Mouse (Mus musculus) lung, embryonic 16.5 days (tissue): Measurements from ENCODE around the gene Gm21981. TPM values are rescaled to one million over a fixed set of nuclear protein-coding genes. Genes with fewer than 3 reads are reported as not detected.
A peak's percentile ranks its signal among the peaks of the same experiment; 100 is the strongest.

Experiments
- ATAC-seq: fragments of 200-750 bp; cut with Nextera tagmentation; 2 replicates; pipeline ENCODE4 v1.8.0; 2017; ENCODE audit warnings: low read depth, mild to moderate bottlenecking, moderate library complexity
- H3K27ac ChIP-seq: fragments of 300-500 bp; sonication (generic); 2 replicates; pipeline ENCODE4 v1.5.1; 2014; ENCODE audit warnings: mild to moderate bottlenecking, control low read depth, low read length
- H3K27me3 ChIP-seq: fragments of 300-500 bp; sonication (generic); 2 replicates; pipeline ENCODE4 v1.6.1; 2014; ENCODE audit warnings: low read depth, low read length, mixed read lengths; ENCODE audit not compliant: control insufficient read depth, insufficient read depth
- H3K36me3 ChIP-seq: fragments of 300-500 bp; sonication (generic); 2 replicates; pipeline ENCODE4 v1.6.1; 2014; ENCODE audit warnings: low read length; ENCODE audit not compliant: control insufficient read depth, insufficient read depth
- H3K4me1 ChIP-seq: fragments of 300-500 bp; sonication (generic); replicated peaks from 2 replicates; pipeline ENCODE4 v1.6.1; 2014; ENCODE audit warnings: low read length, mixed read lengths; ENCODE audit not compliant: control insufficient read depth, insufficient read depth
- H3K4me2 ChIP-seq: fragments of 300-500 bp; sonication (generic); 2 replicates; pipeline ENCODE4 v1.6.1; 2014; ENCODE audit warnings: low read depth, low read length, control low read depth
- H3K4me3 ChIP-seq: fragments of 300-500 bp; sonication (generic); 2 replicates; pipeline ENCODE4 v1.5.1; 2014; ENCODE audit warnings: mild to moderate bottlenecking, low read length, control low read depth
- H3K9ac ChIP-seq: fragments of 300-500 bp; sonication (generic); 2 replicates; pipeline ENCODE4 v1.6.1; 2014; ENCODE audit warnings: low read length, control low read depth
- H3K9me3 ChIP-seq: fragments of 300-500 bp; sonication (generic); 2 replicates; pipeline ENCODE4 v1.6.1; 2016; ENCODE audit warnings: low read length; ENCODE audit not compliant: control insufficient read depth
- WGBS: fragments of 180-500 bp; shearing (Covaris S2); extraction: QIAGEN DNeasy Blood & Tissue Kit; methylation state at CpG from one replicate; pipeline ENCODE4 v1.1.7; 2014; 5-methylcytosine and 5-hydroxymethylcytosine counted together
- polyA plus RNA-seq: library from polyadenylated mRNA; unstranded; fragments of >200 nt; fragmentation: Nextera tagmentation; extraction: Ambion mirVana; gene quantifications from 2 replicates; pipeline ENCODE4 v1.2.1, GENCODE M21; 2015

Gene Gm21981
- polyA plus RNA-seq, 1 experiment from 2014 or later, result 0.41 TPM

GRCm38 (mm10) chr17:47693671-47694441 lies 399 bp downstream of the Gm21981 start:
- H3K4me2 ChIP-seq, result peak overlapping the region; percentile 92
- H3K27me3 ChIP-seq, result no peaks in the 10 kb centered on the region
- peak overlapping the region; percentile 77 for H3K4me3 ChIP-seq
- 38% methylated on average over 13 of the region's 13 CpGs for WGBS
- H3K4me1 ChIP-seq, result peaks cover 15% of the 10 kb centered on the region
- 0 out of 2 replicates have a peak, but pooled peaks cover 3% of the 10 kb centered on the region for H3K36me3 ChIP-seq
- no peaks in the 10 kb centered on the region for H3K9me3 ChIP-seq
- H3K9ac ChIP-seq, result peak overlapping the region; percentile 83
- no peak overlapping the region for H3K27ac ChIP-seq
- no peak; the same call in 1 of the 2 replicates for ATAC-seq

DNA sequence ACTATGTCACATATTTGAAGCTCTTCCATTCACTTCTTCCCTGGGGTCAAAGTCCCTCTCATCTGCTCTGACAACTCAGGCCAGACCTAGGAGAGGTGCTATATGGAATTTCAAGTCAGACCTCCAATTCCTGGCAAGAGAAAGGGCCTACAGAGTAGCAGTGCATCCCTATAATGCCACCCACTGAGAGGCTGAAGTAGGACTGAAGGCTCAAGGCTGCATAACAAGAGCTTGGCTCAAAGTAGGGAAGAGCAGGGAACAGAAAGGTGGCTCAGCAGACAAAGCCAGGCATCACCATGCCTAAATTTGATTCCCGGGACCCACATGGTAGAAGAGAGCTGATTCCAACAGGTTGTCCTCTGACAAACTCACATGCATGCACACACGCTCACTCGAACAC lies 2.6 kb downstream of the Gm21981 start:
- Histone ChIP-seq H3K9me3 (no peaks in the 10 kb centered on the region), H3K4me1 (peaks cover 21% of the 10 kb centered on the region), H3K27me3 (no peaks in the 10 kb centered on the region), H3K9ac (no peak overlapping the region), H3K4me2 (no peak overlapping the region), H3K36me3 (no peaks in the 10 kb centered on the region), H3K4me3 (no peak overlapping the region), H3K27ac (no peak overlapping the region)
- ATAC-seq, result no peak
- WGBS, result 92% methylated on average over 3 of the region's 3 CpGs

DNA sequence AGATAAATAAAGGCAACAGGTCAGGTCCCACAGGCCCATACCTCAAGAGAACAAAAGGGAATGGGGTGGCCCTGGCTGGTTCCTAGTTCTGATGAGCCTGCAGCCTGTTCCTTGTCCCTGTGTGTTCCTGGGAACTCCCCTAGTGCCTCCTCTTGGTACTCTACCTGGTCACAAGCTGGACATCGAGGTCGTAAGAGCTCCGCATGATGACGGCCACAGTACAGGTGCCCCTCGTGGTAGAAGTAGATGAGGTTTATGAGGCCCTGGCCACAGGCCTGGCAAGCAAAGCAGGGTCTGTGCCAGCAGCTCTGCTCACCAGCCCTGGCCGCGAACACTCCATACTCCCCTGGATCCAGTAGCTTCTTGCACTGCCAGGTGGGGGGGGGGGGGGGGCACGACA lies 4.4 kb downstream of the Gm21981 start:
- H3K4me2 ChIP-seq, result no peak overlapping the region; the same call in 1 of the 2 replicates
- no peak overlapping the region for H3K4me3 ChIP-seq
- no peaks in the 10 kb centered on the region for H3K36me3 ChIP-seq
- peaks cover 21% of the 10 kb centered on the region for H3K4me1 ChIP-seq
- H3K27ac ChIP-seq, result no peak overlapping the region
- no peaks in the 10 kb centered on the region for H3K9me3 ChIP-seq
- no peak overlapping the region for H3K9ac ChIP-seq
- ATAC-seq, result no peak
- WGBS, result 82% methylated on average over 7 of the region's 8 CpGs
- no peaks in the 10 kb centered on the region for H3K27me3 ChIP-seq

- H3K9me3 ChIP-seq, result no peaks in the 10 kb centered on the region
- H3K4me1 ChIP-seq, result peaks cover 16% of the 10 kb centered on the region
- H3K4me3 ChIP-seq, result peak within 1 kb of the TSS; percentile 77
- H3K27ac ChIP-seq, result peak within 1 kb of the TSS; percentile 81
- H3K27me3 ChIP-seq, result no peaks in the 10 kb centered on the region
- peak; percentile 82 for ATAC-seq
- WGBS, result 1% methylated on average over 56 of the region's 58 CpGs
- peak within 1 kb of the TSS; percentile 82 for H3K9ac ChIP-seq
- H3K4me2 ChIP-seq, result peak within 1 kb of the TSS; percentile 68
- peaks cover 5% of the 10 kb centered on the region for H3K36me3 ChIP-seq
These were observed 5.4 kb downstream of the Gm21981 start, which contains the start of gene Frs3 for GRCm38 (mm10) chr17:47688608-47689575. Gene Frs3, plus strand, starts transcription at chr17:47689030.

DNA sequence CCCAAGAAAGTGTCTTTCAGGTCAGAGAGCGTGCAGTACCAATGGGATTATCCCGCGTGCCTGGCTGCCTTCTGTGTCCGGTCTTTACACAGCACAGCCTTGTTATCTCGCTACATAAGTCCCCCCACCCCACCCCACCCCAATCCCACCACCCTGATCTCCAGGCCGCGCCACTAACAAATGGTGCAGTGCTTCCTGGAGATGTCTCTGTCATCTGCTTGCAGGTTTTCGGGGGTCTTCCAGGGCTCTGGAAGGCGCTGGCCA lies 6.0 kb downstream of the Gm21981 start, which contains the start of gene Tomm6:
Gene Tomm6 (minus strand): TSS at position 43 of the 264 bp plus-strand sequence.
- H3K9me3 ChIP-seq, result no peaks in the 10 kb centered on the region
- H3K4me2 ChIP-seq, result peak within 1 kb of the TSS; percentile 68
- H3K27me3 ChIP-seq, result no peaks in the 10 kb centered on the region
- peak within 1 kb of the TSS; percentile 81 for H3K27ac ChIP-seq
- H3K4me3 ChIP-seq, result peak within 1 kb of the TSS; percentile 77
- peaks cover 13% of the 10 kb centered on the region for H3K4me1 ChIP-seq
- H3K36me3 ChIP-seq, result peaks cover 5% of the 10 kb centered on the region
- WGBS, result 2% methylated on average over 9 of the region's 9 CpGs
- ATAC-seq, result no peak
- H3K9ac ChIP-seq, result peak within 1 kb of the TSS; percentile 82

DNA sequence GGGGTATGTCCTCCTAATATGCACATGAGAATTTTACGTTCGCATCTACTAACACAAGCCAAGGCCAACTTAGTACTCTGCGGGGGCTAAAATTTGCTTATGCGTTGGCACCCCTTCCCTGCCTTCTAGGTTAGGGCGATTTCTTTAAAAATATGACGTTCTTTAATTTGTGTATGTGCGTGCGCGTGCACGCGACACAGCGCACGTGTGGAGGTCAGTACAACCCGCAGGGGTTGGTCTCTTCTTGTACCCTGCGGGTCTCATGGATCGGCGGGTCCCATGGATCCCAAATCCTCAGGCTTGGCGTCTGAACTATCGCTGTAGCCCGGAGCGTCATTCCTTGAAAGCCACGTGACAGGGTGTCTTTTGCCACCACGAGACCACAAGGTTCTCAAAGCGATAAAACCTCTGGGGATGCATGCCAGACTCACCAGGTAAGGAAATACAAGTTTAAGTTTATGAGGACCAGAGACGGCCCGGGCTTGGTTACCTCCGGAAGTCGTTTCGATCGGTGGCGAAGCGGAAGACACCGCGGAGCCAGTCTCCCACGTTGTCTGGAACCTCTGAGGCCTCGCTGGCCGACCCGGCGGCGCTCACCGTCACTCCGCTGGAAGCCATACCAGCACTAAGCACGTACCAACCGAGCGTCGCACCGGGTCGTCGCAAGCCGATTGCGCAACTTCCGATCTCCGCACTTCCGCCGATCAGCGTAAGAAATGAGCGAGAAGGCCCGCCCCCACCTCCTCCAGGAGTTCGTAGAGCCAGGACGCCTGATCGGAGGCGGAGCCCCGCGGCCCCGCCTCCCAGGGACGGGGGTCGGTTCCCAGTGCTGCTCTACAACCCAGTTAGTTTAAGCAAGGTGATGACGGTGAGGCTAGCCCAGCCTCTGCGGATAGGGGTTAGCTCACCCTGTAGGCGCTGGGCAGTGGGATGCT lies 6.6 kb downstream of the Gm21981 start:
- Histone ChIP-seq H3K27ac (peak overlapping the region; percentile 81), H3K4me3 (peak overlapping the region; percentile 77), H3K9me3 (no peaks in the 10 kb centered on the region), H3K4me1 (peaks cover 13% of the 10 kb centered on the region), H3K36me3 (peaks cover 5% of the 10 kb centered on the region), H3K9ac (peak overlapping the region; percentile 82), H3K27me3 (no peaks in the 10 kb centered on the region), H3K4me2 (peak overlapping the region; percentile 68)
- WGBS, result under 1% methylated on average over 70 of the region's 70 CpGs
- peak; percentile 89 for ATAC-seq

DNA sequence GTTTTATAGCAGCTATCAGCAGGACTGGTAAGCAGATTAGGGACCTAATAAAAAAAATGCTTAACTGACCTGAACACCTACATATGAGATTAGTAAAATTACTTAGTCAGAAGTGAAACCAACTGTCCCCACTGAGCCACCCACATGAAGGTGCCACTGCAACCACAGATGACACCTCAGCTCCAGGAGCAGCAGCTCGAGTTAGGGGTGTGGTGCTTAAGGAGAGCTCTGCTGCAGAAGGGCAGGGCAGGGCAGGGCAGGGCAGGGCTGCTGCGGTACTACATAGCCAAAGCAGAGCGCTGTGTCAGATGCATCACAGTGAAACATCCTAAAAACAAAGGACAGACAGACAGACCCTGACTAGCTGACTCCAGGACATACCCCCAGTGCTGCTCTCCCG lies 11.4 kb downstream of the Gm21981 start:
- Histone ChIP-seq H3K27me3 (no peaks in the 10 kb centered on the region), H3K4me2 (no peak overlapping the region), H3K9ac (no peak overlapping the region), H3K9me3 (no peaks in the 10 kb centered on the region), H3K27ac (no peak overlapping the region), H3K4me1 (peaks cover 6% of the 10 kb centered on the region), H3K4me3 (no peak overlapping the region), H3K36me3 (peaks cover 18% of the 10 kb centered on the region)
- ATAC-seq, result no peak
- WGBS, result 76% methylated on average over 4 of the region's 4 CpGs

DNA sequence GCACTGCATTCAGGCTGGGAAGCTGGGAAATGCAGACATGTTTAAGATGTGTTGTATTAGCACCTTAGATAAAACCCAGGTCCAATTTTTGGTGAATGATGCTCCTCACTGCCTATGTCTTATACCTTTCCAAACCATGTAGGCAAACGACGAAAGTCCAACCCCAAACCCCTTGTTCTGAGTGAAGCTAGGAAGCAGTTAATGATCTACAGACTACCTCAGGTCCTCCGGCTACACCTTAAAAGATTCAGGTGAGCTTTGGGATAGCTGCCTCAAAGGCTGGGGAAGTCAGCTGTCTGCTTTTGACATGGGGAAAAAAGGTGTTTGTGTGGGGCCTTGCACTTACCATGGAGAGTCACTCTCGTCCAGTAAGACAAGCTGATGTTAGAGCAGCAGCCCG lies 15.6 kb downstream of the Gm21981 start:
- Histone ChIP-seq H3K27ac (no peak overlapping the region), H3K4me1 (0 out of 2 replicates have a peak, but pooled peaks cover 2% of the 10 kb centered on the region), H3K27me3 (no peaks in the 10 kb centered on the region), H3K4me3 (no peak overlapping the region), H3K4me2 (no peak overlapping the region), H3K9me3 (no peaks in the 10 kb centered on the region), H3K36me3 (peaks cover 13% of the 10 kb centered on the region), H3K9ac (no peak overlapping the region)
- WGBS, result 61% methylated on average over 5 of the region's 5 CpGs
- ATAC-seq, result no peak
